Mouse (Mus musculus): Measurements from ENCODE around the gene Zc2hc1b. TPM values are rescaled to one million over a fixed set of nuclear protein-coding genes. Genes with fewer than 3 reads are reported as not detected.

Gene Zc2hc1b
- polyA plus RNA-seq, 1 experiment: not detected

DNA sequence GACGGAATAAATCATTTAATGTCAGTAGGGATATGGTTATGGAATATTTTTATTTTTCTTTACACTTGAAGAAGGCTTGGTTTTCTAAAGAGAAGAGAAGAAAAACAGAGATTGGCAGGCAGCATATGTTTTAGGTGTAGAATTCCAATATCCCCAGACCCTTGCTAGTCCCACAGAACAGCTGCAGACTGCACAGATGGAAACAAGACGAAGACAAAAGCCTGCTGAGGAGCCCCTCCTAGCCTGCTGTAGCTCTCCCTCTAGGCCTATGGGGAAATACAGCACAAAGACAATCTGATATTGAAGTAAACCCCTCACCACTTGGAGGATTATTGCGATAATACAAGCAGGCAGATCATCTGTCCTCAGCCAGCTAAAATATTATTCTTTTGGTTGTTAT, 27.4 kb downstream of the Zc2hc1b start:
- Histone ChIP-seq H3K4me1 (ENCODE audit: control insufficient read depth, insufficient read depth, insufficient read length, low read length) (no peaks in the 10 kb centered on the region), H3K27ac (replicated peaks; ENCODE audit: low read depth, low read length) (no peak overlapping the region), H3K4me3 (ENCODE audit: insufficient read depth, low read depth, low read length) (no peak overlapping the region)

DNA sequence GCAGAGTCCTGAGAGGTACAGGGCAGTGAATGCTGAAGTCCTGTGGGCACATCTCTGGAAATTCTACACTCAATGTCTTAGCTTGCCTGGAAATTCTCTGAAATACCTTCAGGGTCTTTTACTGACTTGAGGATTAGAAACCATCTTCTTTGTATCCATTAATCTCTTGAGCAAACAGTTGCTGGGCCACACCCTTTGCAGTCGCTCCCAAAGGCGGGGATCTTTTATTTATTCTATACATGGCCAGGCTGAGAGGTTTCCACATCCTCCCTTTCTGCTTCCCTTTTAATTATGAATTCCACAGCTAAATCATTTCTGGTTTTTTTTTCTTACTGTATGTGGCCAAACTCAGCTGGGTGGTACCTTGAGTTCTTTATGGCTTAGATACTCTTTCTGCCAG, 37.4 kb downstream of the Zc2hc1b start:
- Histone ChIP-seq H3K27ac (replicated peaks; ENCODE audit: low read depth, low read length) (no peak overlapping the region), H3K4me1 (ENCODE audit: control insufficient read depth, insufficient read depth, insufficient read length, low read length) (no peaks in the 10 kb centered on the region), H3K4me3 (ENCODE audit: insufficient read depth, low read depth, low read length) (no peak overlapping the region)

GRCm38 (mm10) chr10:13137906-13138305, 39.9 kb downstream of the Zc2hc1b start:
- no peak overlapping the region for H3K4me3 ChIP-seq (ENCODE audit: insufficient read depth, low read depth, low read length)
- no peaks in the 10 kb centered on the region for H3K4me1 ChIP-seq (ENCODE audit: control insufficient read depth, insufficient read depth, insufficient read length, low read length)
- H3K27ac ChIP-seq (replicated peaks; ENCODE audit: low read depth, low read length): no peak overlapping the region

DNA sequence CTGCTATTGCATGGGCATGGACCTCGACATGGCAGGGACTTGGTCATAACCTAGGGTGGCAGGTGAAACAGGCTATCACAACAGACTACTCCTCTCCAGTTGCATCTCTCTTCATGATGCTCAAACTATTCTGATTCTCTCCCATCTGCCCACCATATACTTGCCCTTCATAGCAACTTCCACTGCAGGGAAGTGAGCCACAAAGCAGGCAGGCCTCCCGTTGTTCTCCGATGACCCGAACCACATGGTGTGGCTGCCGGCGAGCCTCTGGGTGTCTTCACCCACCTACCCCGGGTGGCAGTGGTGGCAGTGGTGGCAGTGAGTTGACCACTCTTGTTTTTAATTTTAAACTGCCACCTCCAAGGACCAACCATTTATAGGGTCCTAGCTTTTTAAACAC, 42.1 kb downstream of the Zc2hc1b start:
- no peak overlapping the region for H3K4me3 ChIP-seq (ENCODE audit: insufficient read depth, low read depth, low read length)
- no peak overlapping the region for H3K27ac ChIP-seq (replicated peaks; ENCODE audit: low read depth, low read length)
- H3K4me1 ChIP-seq (ENCODE audit: control insufficient read depth, insufficient read depth, insufficient read length, low read length): no peaks in the 10 kb centered on the region

GRCm38 (mm10) chr10:13135276-13135675, 42.5 kb downstream of the Zc2hc1b start:
- Histone ChIP-seq H3K4me1 (ENCODE audit: control insufficient read depth, insufficient read depth, insufficient read length, low read length) (no peaks in the 10 kb centered on the region), H3K27ac (replicated peaks; ENCODE audit: low read depth, low read length) (no peak overlapping the region), H3K4me3 (ENCODE audit: insufficient read depth, low read depth, low read length) (no peak overlapping the region)

- H3K27ac ChIP-seq (replicated peaks; ENCODE audit: low read depth, low read length): no peak overlapping the region
- no peak overlapping the region for H3K4me3 ChIP-seq (ENCODE audit: insufficient read depth, low read depth, low read length)
- no peaks in the 10 kb centered on the region for H3K4me1 ChIP-seq (ENCODE audit: control insufficient read depth, insufficient read depth, insufficient read length, low read length)
These were observed 44.0 kb downstream of the Zc2hc1b start for GRCm38 (mm10) chr10:13133850-13134249.

DNA sequence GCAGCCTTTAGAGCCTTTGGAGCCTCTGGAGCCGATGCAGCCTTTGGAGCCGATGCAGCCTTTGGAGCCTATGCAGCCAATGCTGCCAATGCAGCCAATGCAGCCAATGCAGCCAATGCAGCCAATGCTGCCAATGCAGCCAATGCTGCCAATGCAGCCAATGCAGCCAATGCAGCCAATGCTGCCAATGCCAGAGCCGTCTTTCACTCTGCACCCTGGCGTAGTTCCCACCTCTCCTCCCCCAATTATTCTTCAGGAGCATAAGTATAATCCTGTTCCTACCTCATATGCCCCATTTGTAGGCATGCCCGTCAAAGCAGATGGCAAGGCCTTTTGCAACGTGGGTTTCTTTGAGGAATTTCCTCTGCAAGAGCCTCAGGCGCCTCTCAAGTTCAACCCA, 49.9 kb downstream of the Zc2hc1b start:
- Histone ChIP-seq H3K27ac (replicated peaks; ENCODE audit: low read depth, low read length) (no peak overlapping the region), H3K4me1 (ENCODE audit: control insufficient read depth, insufficient read depth, insufficient read length, low read length) (no peaks in the 10 kb centered on the region), H3K4me3 (ENCODE audit: insufficient read depth, low read depth, low read length) (no peak overlapping the region)

DNA sequence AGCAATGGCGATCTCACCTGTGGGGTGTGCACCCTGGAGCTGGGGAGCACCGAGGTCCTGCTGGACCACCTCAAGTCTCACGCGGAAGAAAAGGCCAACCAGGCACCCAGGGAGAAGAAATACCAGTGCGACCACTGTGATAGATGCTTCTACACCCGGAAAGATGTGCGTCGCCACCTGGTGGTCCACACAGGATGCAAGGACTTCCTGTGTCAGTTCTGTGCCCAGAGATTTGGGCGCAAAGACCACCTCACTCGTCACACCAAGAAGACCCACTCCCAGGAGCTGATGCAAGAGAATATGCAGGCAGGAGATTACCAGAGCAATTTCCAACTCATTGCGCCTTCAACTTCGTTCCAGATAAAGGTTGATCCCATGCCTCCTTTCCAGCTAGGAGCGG, 50.5 kb downstream of the Zc2hc1b start:
- no peaks in the 10 kb centered on the region for H3K4me1 ChIP-seq (ENCODE audit: control insufficient read depth, insufficient read depth, insufficient read length, low read length)
- H3K4me3 ChIP-seq (ENCODE audit: insufficient read depth, low read depth, low read length): no peak overlapping the region
- no peak overlapping the region for H3K27ac ChIP-seq (replicated peaks; ENCODE audit: low read depth, low read length)

DNA sequence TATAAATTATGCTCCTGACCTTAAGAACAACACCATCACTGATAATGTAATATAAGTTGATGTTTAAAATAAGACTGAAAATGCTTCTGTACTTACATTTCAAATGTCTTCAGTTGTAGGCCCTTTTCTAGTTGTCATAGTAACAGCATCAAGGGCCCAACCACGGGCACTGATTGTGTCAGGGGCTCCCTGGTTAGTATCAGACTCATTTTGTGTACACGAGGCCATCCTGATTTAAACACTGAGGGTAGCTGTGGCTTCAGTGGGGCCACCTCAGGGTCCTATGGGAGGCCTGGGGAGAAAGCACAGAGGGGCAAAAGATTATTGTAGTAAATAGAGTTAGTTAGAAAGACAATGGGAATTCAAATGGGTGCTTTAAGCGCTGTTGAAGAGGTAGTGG, 52.0 kb downstream of the Zc2hc1b start:
- H3K4me3 ChIP-seq (ENCODE audit: insufficient read depth, low read depth, low read length): no peak overlapping the region
- H3K4me1 ChIP-seq (ENCODE audit: control insufficient read depth, insufficient read depth, insufficient read length, low read length): no peaks in the 10 kb centered on the region
- no peak overlapping the region for H3K27ac ChIP-seq (replicated peaks; ENCODE audit: low read depth, low read length)

DNA sequence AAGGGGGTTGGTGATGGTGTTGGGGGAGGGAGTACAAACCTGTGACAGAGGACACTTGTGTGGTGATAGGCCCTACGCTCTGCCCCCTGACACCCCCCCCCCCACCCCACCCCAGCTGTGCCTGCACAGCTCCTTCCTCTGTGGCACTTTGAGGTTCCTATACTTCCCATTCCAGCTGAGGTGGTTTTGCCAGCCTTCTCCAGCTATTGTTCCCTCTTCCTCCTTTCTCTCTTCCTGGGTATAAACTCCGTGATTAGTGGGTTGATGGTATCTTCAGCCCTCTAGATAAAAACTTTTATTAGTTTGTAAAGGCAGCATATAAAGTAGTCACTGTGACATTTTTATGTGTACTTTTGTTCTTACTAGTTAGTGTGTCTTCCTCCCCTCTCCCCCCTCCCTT, 58.5 kb downstream of the Zc2hc1b start:
- no peak overlapping the region for H3K27ac ChIP-seq (replicated peaks; ENCODE audit: low read depth, low read length)
- no peaks in the 10 kb centered on the region for H3K4me1 ChIP-seq (ENCODE audit: control insufficient read depth, insufficient read depth, insufficient read length, low read length)
- H3K4me3 ChIP-seq (ENCODE audit: insufficient read depth, low read depth, low read length): no peak overlapping the region

DNA sequence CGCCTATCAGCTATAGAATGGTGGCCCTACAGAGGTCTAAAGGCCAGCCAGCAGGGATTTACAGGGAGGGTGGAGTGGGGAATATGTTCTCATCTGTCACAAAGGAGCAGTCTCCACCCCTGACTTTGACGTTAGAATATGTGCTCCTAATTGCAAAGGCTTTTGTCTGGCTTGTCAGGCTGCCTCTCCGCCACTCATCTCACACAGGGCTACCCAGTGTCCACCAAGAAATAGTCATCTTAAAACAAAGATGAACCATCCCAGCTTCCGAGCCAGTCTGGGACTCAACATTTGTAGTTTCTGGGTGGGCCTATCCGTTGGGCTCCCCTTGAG, 59.1 kb downstream of the Zc2hc1b start:
- Histone ChIP-seq H3K27ac (replicated peaks; ENCODE audit: low read depth, low read length) (no peak overlapping the region), H3K4me3 (ENCODE audit: insufficient read depth, low read depth, low read length) (no peak overlapping the region), H3K4me1 (ENCODE audit: control insufficient read depth, insufficient read depth, insufficient read length, low read length) (no peaks in the 10 kb centered on the region)

GRCm38 (mm10) chr10:13118024-13118769, 59.6 kb downstream of the Zc2hc1b start:
- H3K27ac ChIP-seq (replicated peaks; ENCODE audit: low read depth, low read length): no peak overlapping the region
- no peak overlapping the region for H3K4me3 ChIP-seq (ENCODE audit: insufficient read depth, low read depth, low read length)
- H3K4me1 ChIP-seq (ENCODE audit: control insufficient read depth, insufficient read depth, insufficient read length, low read length): no peaks in the 10 kb centered on the region

GRCm38 (mm10) chr10:13116706-13117665, 60.8 kb downstream of the Zc2hc1b start:
- Histone ChIP-seq H3K27ac (replicated peaks; ENCODE audit: low read depth, low read length) (no peak overlapping the region), H3K4me3 (ENCODE audit: insufficient read depth, low read depth, low read length) (no peak overlapping the region), H3K4me1 (ENCODE audit: control insufficient read depth, insufficient read depth, insufficient read length, low read length) (no peaks in the 10 kb centered on the region)

GRCm38 (mm10) chr10:13115030-13115429, 62.8 kb downstream of the Zc2hc1b start:
- Histone ChIP-seq H3K4me3 (ENCODE audit: insufficient read depth, low read depth, low read length) (no peak overlapping the region), H3K4me1 (ENCODE audit: control insufficient read depth, insufficient read depth, insufficient read length, low read length) (no peaks in the 10 kb centered on the region), H3K27ac (replicated peaks; ENCODE audit: low read depth, low read length) (no peak overlapping the region)

- no peaks in the 10 kb centered on the region for H3K4me1 ChIP-seq (ENCODE audit: control insufficient read depth, insufficient read depth, insufficient read length, low read length)
- no peak overlapping the region for H3K27ac ChIP-seq (replicated peaks; ENCODE audit: low read depth, low read length)
These were observed 64.2 kb downstream of the Zc2hc1b start for GRCm38 (mm10) chr10:13113641-13114040.

DNA sequence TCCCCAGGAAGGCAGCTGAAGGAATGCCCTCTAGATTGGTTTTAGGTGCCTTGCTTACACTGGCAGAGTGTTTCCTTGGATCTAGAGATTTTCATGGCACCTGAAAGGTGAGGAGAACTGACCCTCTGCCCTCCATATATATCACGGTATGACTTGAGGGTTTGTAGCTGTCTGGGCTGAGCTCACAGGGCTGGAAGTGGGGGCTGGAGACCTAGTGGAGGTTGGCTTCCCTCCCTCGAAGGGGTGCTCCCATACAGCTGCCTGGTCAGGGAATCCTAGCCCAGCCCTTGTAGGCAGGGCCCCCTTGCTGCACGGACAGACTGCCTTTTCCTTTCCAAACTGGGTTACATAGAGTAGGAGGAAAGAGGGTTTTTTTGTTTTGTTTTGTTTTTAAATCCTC, 65.0 kb downstream of the Zc2hc1b start:
- Histone ChIP-seq H3K4me1 (ENCODE audit: control insufficient read depth, insufficient read depth, insufficient read length, low read length) (no peaks in the 10 kb centered on the region), H3K27ac (replicated peaks; ENCODE audit: low read depth, low read length) (no peak overlapping the region), H3K4me3 (ENCODE audit: insufficient read depth, low read depth, low read length) (no peak overlapping the region)

More at GRCm38 (mm10) chr10:13113641-13114040, 64.2 kb downstream of the Zc2hc1b start:
- H3K4me3 ChIP-seq (ENCODE audit: insufficient read depth, low read depth, low read length): no peak overlapping the region
